Mouse (Mus musculus) liver, adult 2 months (tissue): Measurements from ENCODE around the gene Dync2li1. TPM values are rescaled to one million over a fixed set of nuclear protein-coding genes. Genes with fewer than 3 reads are reported as not detected.
A peak's percentile ranks its signal among the peaks of the same experiment; 100 is the strongest.

Experiments used
- DNase-seq: peaks from one replicate; pipeline ENCODE4 v3.0.0-alpha.2; 2011; ENCODE audit warnings: low read depth, low spot score; ENCODE audit errors: extremely low read depth
- H3K27ac ChIP-seq: fragments of 200-500 bp; replicated peaks from 2 replicates; pipeline ENCODE4 v1.5.1; 2012; ENCODE audit warnings: low read depth, mild to moderate bottlenecking, control low read depth, inconsistent platforms, low read length; ENCODE audit not compliant: insufficient read depth
- H3K27me3 ChIP-seq: fragments of 200-500 bp; 2 replicates; pipeline ENCODE4 v1.6.1; 2012; ENCODE audit warnings: mild to moderate bottlenecking, moderate library complexity, low read length, inconsistent platforms; ENCODE audit not compliant: control insufficient read depth, insufficient read depth
- H3K36me3 ChIP-seq: fragments of 200-500 bp; 2 replicates; pipeline ENCODE4 v1.6.1; 2012; ENCODE audit warnings: low read length, inconsistent platforms; ENCODE audit not compliant: control insufficient read depth, insufficient read depth
- H3K4me1 ChIP-seq: fragments of 200-500 bp; 2 replicates; pipeline ENCODE4 v1.6.1; 2011; ENCODE audit warnings: low read length; ENCODE audit not compliant: control insufficient read depth, insufficient read depth
- H3K4me3 ChIP-seq: fragments of 200-500 bp; 2 replicates; pipeline ENCODE4 v1.5.1; 2011; ENCODE audit warnings: low read depth, mild to moderate bottlenecking, control low read depth, low read length, moderate library complexity; ENCODE audit not compliant: insufficient read depth
- H3K79me2 ChIP-seq: fragments of 200-500 bp; 2 replicates; pipeline ENCODE4 v1.6.1; 2012; ENCODE audit warnings: inconsistent platforms, mild to moderate bottlenecking, low read length, moderate library complexity; ENCODE audit not compliant: control insufficient read depth, insufficient read depth
- H3K9ac ChIP-seq: fragments of 200-500 bp; 2 replicates; pipeline ENCODE4 v1.6.1; 2012; ENCODE audit warnings: low read depth, mild to moderate bottlenecking, control low read depth, inconsistent platforms, low read length
- CTCF ChIP-seq: fragments of 200-500 bp; IDR thresholded peaks from 2 replicates; pipeline ENCODE4 v1.5.1; 2011; ENCODE audit warnings: low read depth, low read length, control low read depth
- POLR2A ChIP-seq: fragments of 200-500 bp; IDR thresholded peaks from 2 replicates; pipeline ENCODE4 v1.6.1; 2011; ENCODE audit warnings: low read length, control low read depth; ENCODE audit not compliant: insufficient read depth; ENCODE audit errors: extremely low read depth
- WGBS: fragments of 180-500 bp; shearing (Covaris S2); methylation state at CpG from one replicate; pipeline ENCODE4 v1.1.7; 2018; 5-methylcytosine and 5-hydroxymethylcytosine counted together
- polyA plus RNA-seq: library from polyadenylated mRNA; depleted of rRNA; stranded (reverse); fragments of >200 nt; gene quantifications from 2 replicates; pipeline ENCODE4 v1.2.3, GENCODE M21; 2012; rRNA removed
- total RNA-seq: library from RNA; depleted of rRNA; stranded (reverse); fragments of >200 nt; gene quantifications from 2 replicates; pipeline ENCODE4 v1.2.3, GENCODE M21; 2014; rRNA removed

The Dync2li1 gene
- total and polyA plus RNA-seq, 2 experiments, result 0.10 to 0.74 TPM

DNA sequence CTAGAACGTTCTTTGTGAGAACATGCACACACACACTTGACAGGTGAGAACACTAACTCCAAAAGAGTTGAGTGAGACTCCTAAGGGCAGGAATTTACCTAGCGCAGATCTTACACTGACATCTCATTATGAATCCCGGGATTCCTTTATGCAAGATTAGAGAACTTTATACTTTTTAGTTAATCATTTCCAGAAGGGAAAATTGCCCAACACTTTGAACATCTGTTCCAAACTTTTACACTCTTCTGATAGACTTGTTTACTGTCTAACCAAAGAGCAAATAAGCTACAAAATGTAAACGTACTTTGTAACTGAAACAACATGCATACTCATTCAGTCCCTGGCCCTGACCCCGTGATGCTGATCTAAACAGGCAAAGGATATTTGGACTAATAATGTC, 63.0 kb downstream of the Dync2li1 start:
- peak overlapping the region; percentile 48; the same call in 1 of the 2 replicates for H3K9ac ChIP-seq
- no peak for TF ChIP-seq CTCF
- no peak for TF ChIP-seq POLR2A
- H3K36me3 ChIP-seq, result peaks cover 18% of the 10 kb centered on the region; the same call in 1 of the 2 replicates
- DNase-seq, result peak; percentile 99
- peaks cover under 1% of the 10 kb centered on the region; the same call in 1 of the 2 replicates for H3K79me2 ChIP-seq
- peaks cover 34% of the 10 kb centered on the region for H3K4me1 ChIP-seq
- peak overlapping the region; percentile 99 for H3K27ac ChIP-seq
- H3K4me3 ChIP-seq, result no peak overlapping the region
- H3K27me3 ChIP-seq, result no peaks in the 10 kb centered on the region
- 16% methylated on average over 5 of the region's 5 CpGs for WGBS

DNA sequence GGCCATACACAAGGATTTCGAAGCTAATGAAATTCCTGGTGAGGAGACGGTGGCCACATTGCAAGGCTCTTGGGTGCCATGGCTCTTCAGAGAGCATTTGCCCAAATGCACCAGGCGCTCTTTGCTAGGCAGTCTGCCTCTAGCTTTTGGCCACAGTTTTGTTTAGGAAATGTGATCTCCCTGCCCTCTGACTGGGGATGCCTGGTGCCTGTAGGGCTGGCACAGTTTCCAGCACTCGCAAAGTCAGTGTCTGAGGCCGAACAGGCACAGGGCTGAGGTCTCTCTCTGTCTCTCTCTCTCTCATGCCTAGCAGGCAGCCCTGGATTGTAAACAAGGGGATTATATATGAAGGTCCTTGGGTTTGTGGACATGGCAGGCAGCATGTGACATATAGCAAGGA, 63.8 kb downstream of the Dync2li1 start:
- 28% methylated on average over 5 of the region's 5 CpGs for WGBS

GRCm38 (mm10) chr17:84693741-84694140, 67.4 kb downstream of the Dync2li1 start:
- TF ChIP-seq CTCF (no peak), POLR2A (no peak)
- no peaks in the 10 kb centered on the region for H3K79me2 ChIP-seq
- no peaks in the 10 kb centered on the region for H3K27me3 ChIP-seq
- H3K4me3 ChIP-seq, result no peak overlapping the region
- WGBS, result 8% methylated on average over 2 of the region's 2 CpGs
- DNase-seq, result peak; percentile 100
- peaks cover 22% of the 10 kb centered on the region for H3K4me1 ChIP-seq
- peaks cover 10% of the 10 kb centered on the region; the same call in 1 of the 2 replicates for H3K36me3 ChIP-seq
- peak overlapping the region; percentile 57 for H3K27ac ChIP-seq
- 0 out of 2 replicates have a peak overlapping the region, but pooled peaks have one; percentile 34 for H3K9ac ChIP-seq

More for the DNA sequence above, 63.8 kb downstream of the Dync2li1 start:
- Histone ChIP-seq H3K79me2 (no peaks in the 10 kb centered on the region), H3K27ac (peak overlapping the region; percentile 66), H3K9ac (peak overlapping the region; percentile 49), H3K4me1 (peaks cover 28% of the 10 kb centered on the region), H3K4me3 (no peak overlapping the region), H3K36me3 (peaks cover 20% of the 10 kb centered on the region; the same call in 1 of the 2 replicates), H3K27me3 (no peaks in the 10 kb centered on the region)
- no peak for TF ChIP-seq CTCF
- no peak for TF ChIP-seq POLR2A
- DNase-seq, result peak; percentile 93

DNA sequence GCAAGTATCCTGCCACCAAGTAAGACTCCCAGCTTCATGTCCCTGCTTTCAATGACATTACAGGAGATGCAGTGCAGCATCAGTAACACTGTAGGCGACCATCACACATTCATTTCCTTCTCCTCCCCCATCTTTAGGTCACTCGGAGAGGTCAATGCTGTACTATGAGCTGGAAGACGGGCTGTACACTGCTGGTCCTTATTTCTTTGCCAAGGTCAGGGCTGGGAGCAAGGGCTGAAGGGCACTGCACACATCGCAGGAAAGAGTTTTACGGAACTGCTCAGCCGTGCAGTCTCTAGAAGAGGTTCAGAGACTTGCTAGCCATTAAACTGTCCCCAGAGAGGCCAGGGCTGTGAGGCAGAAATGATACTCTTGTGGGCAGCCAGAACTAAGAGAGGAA, 70.2 kb downstream of the Dync2li1 start:
- DNase-seq, result no peak
- H3K4me1 ChIP-seq, result peaks cover 11% of the 10 kb centered on the region
- H3K27ac ChIP-seq, result no peak overlapping the region
- no peak for TF ChIP-seq POLR2A
- no peak for TF ChIP-seq CTCF
- WGBS, result 51% methylated on average over 6 of the region's 6 CpGs
- H3K4me3 ChIP-seq, result no peak overlapping the region
- H3K27me3 ChIP-seq, result no peaks in the 10 kb centered on the region
- H3K9ac ChIP-seq, result no peak overlapping the region
- peaks cover 14% of the 10 kb centered on the region; the same call in 1 of the 2 replicates for H3K36me3 ChIP-seq
- H3K79me2 ChIP-seq, result no peaks in the 10 kb centered on the region

GRCm38 (mm10) chr17:84698727-84699126, 72.4 kb downstream of the Dync2li1 start:
- Histone ChIP-seq H3K27me3 (no peaks in the 10 kb centered on the region), H3K4me1 (peaks cover 5% of the 10 kb centered on the region), H3K27ac (no peak overlapping the region), H3K79me2 (no peaks in the 10 kb centered on the region), H3K4me3 (no peak overlapping the region), H3K36me3 (peaks cover 13% of the 10 kb centered on the region; the same call in 1 of the 2 replicates), H3K9ac (no peak overlapping the region)
- 34% methylated on average over 5 of the region's 5 CpGs for WGBS
- DNase-seq, result peak; percentile 53
- TF ChIP-seq CTCF (peak; percentile 89), POLR2A (no peak)

Other genes with a start within 250 kb of the Dync2li1 start
- 6.1 and 7.4 TPM in 2 replicates for gene Thada, start 160.3 kb upstream of the Dync2li1 start, total RNA-seq
- gene Thada, start 160.3 kb upstream of the Dync2li1 start, polyA plus RNA-seq, result 1.8 and 2.8 TPM in 2 replicates
- 0.65 and 1.3 TPM in 2 replicates for gene Plekhh2, start 114.6 kb upstream of the Dync2li1 start, total RNA-seq
- gene Plekhh2, start 114.6 kb upstream of the Dync2li1 start, polyA plus RNA-seq, result 0.42 and 0.46 TPM in 2 replicates
- 65.5 and 71.1 TPM in 2 replicates for gene Abcg8, start 49.8 kb downstream of the Dync2li1 start, total RNA-seq
- gene Abcg8, start 49.8 kb downstream of the Dync2li1 start, polyA plus RNA-seq, result 91.6 and 115 TPM in 2 replicates
- 109 and 133 TPM in 2 replicates for gene Abcg5, start 56.5 kb downstream of the Dync2li1 start, total RNA-seq
- 100 and 118 TPM in 2 replicates for gene Abcg5, start 56.5 kb downstream of the Dync2li1 start, polyA plus RNA-seq
- gene Lrpprc, start 164.3 kb downstream of the Dync2li1 start, total RNA-seq, result 101 and 103 TPM in 2 replicates
- gene Lrpprc, start 164.3 kb downstream of the Dync2li1 start, polyA plus RNA-seq, result 15.3 and 17.4 TPM in 2 replicates